In the genomic region with DNA sequence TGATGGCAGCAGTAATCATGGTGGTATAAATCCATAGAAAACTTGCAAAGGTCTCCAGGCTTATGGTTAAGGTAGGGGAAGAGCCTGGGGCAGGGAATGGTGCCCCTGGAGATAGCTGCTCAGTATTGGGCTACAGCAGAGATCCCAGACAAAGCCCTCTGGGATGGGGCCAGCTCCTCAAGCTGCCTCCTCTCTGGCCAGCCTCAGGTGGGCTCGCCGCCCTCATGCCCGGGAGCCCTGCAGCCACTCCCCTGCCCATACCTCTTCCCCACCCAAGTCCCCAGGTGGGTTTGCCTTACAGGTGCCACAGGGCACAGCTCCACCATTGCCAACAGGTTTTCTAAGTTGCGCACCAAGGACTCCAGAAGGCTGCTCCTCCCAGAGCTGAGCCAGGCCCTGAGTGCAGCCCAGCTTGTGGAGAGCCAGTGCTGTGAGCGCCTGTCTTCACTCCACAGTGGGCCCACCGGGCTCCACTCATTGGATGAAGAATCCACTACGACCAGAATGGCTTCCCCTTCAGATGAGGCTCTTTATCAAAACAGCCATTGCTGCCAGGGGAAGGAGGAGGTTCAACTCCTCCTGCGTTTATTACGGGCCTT, we compare ENCODE assay signal across 8 mouse cellular contexts. TPM values are rescaled to one million over a fixed set of nuclear protein-coding genes. Genes with fewer than 3 reads are reported as not detected.
DNase-seq lines count a peak whose midpoint lies in the region; ATAC-seq and TF ChIP-seq lines count a peak whose summit lies in the region.

No protein-coding gene starts in this region.

- no peak overlapping the region for H3K4me3 ChIP-seq in layer of hippocampus, adult 2 months
- no peak overlapping the region for H3K4me3 ChIP-seq in embryonic facial prominence, embryonic 14.5 days (ENCODE audit: low read depth, low read length)
- no peak overlapping the region for H3K4me3 ChIP-seq in hindbrain, embryonic 15.5 days
- no peak overlapping the region for H3K4me3 ChIP-seq in midbrain, embryonic 15.5 days

- H3K36me3 ChIP-seq in embryonic facial prominence, embryonic 14.5 days (ENCODE audit: control insufficient read depth, insufficient read depth, low read length) = peaks cover 52% of the 10 kb centered on the region
- H3K36me3 ChIP-seq in hindbrain, embryonic 15.5 days = peaks cover 22% of the 10 kb centered on the region
- H3K36me3 ChIP-seq in midbrain, embryonic 15.5 days (replicated peaks) = 0 out of 2 replicates have a peak, but pooled peaks cover 7% of the 10 kb centered on the region

- peaks cover 46% of the 10 kb centered on the region for H3K4me1 ChIP-seq in embryonic facial prominence, embryonic 14.5 days (ENCODE audit: control insufficient read depth, insufficient read depth, low read length)
- peaks cover 88% of the 10 kb centered on the region for H3K4me1 ChIP-seq in hindbrain, embryonic 15.5 days (replicated peaks)
- H3K4me1 ChIP-seq in midbrain, embryonic 15.5 days = peaks cover 71% of the 10 kb centered on the region

- no peak for TF ChIP-seq CTCF in layer of hippocampus, adult 2 months (conservative IDR thresholded peaks at IDR 0.05)

- no peaks in the 10 kb centered on the region for H3K9me3 ChIP-seq in embryonic facial prominence, embryonic 14.5 days (ENCODE audit: control insufficient read depth, low read length)
- H3K9me3 ChIP-seq in hindbrain, embryonic 15.5 days = no peaks in the 10 kb centered on the region
- no peaks in the 10 kb centered on the region for H3K9me3 ChIP-seq in midbrain, embryonic 15.5 days

- 70% methylated on average over 9 of the region's 9 CpGs for WGBS in embryonic facial prominence, embryonic 14.5 days
- WGBS in hindbrain, embryonic 15.5 days = 37% methylated on average over 9 of the region's 9 CpGs
- WGBS in midbrain, embryonic 15.5 days = 43% methylated on average over 9 of the region's 9 CpGs

- H3K4me2 ChIP-seq in embryonic facial prominence, embryonic 14.5 days (ENCODE audit: low read depth, low read length) = no peak overlapping the region
- no peak overlapping the region for H3K4me2 ChIP-seq in hindbrain, embryonic 15.5 days
- no peak overlapping the region for H3K4me2 ChIP-seq in midbrain, embryonic 15.5 days

- no peaks in the 10 kb centered on the region for H3K27me3 ChIP-seq in embryonic facial prominence, embryonic 14.5 days (replicated peaks; ENCODE audit: control insufficient read depth, insufficient read depth, low read length)
- no peaks in the 10 kb centered on the region for H3K27me3 ChIP-seq in hindbrain, embryonic 15.5 days
- no peaks in the 10 kb centered on the region for H3K27me3 ChIP-seq in midbrain, embryonic 15.5 days (replicated peaks)

- peak overlapping the region; percentile 99 for H3K27ac ChIP-seq in layer of hippocampus, adult 2 months
- peak overlapping the region; percentile 98 for H3K27ac ChIP-seq in embryonic facial prominence, embryonic 14.5 days (replicated peaks; ENCODE audit: low read depth, low read length)
- peak overlapping the region; percentile 95 for H3K27ac ChIP-seq in hindbrain, embryonic 15.5 days (replicated peaks)
- peak overlapping the region; percentile 97 for H3K27ac ChIP-seq in midbrain, embryonic 15.5 days

- peak overlapping the region; percentile 22; the same call in 1 of the 2 replicates for H3K9ac ChIP-seq in embryonic facial prominence, embryonic 14.5 days (ENCODE audit: low read depth, low read length)
- H3K9ac ChIP-seq in hindbrain, embryonic 15.5 days = peak overlapping the region; percentile 34
- H3K9ac ChIP-seq in midbrain, embryonic 15.5 days = no peak overlapping the region

- DNase-seq in layer of hippocampus, adult 2 months (ENCODE audit: low spot score in 2 of 2) = no peak
- no peak for DNase-seq in layer of hippocampus, postnatal 36 days
- no peak for DNase-seq in embryonic facial prominence, embryonic 14.5 days (ENCODE audit: low spot score)
- no peak for DNase-seq in retina, postnatal 1 day
- DNase-seq in urinary bladder, postnatal 36 days (ENCODE audit: low spot score in 2 of 2) = no peak
- DNase-seq in urinary bladder, postnatal 10 days (ENCODE audit: low spot score) = no peak

- ATAC-seq in embryonic facial prominence, embryonic 14.5 days (ENCODE audit: low read depth) = no peak
- no peak for ATAC-seq in hindbrain, embryonic 15.5 days (ENCODE audit: low FRiP score, low read depth)
- no peak for ATAC-seq in midbrain, embryonic 15.5 days (replicated peaks)

RNA-seq across cellular contexts. Expression of gene Dnajb12, which starts 18.9 kb away (rescaled TPM):
- total RNA-seq in layer of hippocampus, adult 2 months (2021) = 10 to 100 TPM; 54.4 to 56.8 TPM
- 10 to 100 TPM; 48.0 to 48.3 TPM for total RNA-seq in layer of hippocampus, postnatal 36 days (2021)
- polyA plus RNA-seq in embryonic facial prominence, embryonic 14.5 days (2014; fragmentation: Nextera tagmentation; extraction: Ambion mirVana) = 25.5 and 28.7 TPM in 2 replicates
- 18.6 and 24.6 TPM in 2 replicates for polyA plus RNA-seq in hindbrain, embryonic 15.5 days (2015; fragmentation: Nextera tagmentation; extraction: Ambion mirVana)
- polyA plus RNA-seq in midbrain, embryonic 15.5 days (2015; fragmentation: Nextera tagmentation; extraction: Ambion mirVana) = 18.0 TPM in 2 replicates

RNA-seq across cellular contexts. Expression of gene Ddit4, which starts 53.4 kb away (rescaled TPM):
- total RNA-seq in layer of hippocampus, adult 2 months (2021) = 10 to 100 TPM; 63.6 to 66.7 TPM
- total RNA-seq in layer of hippocampus, postnatal 36 days (2021) = 10 to 100 TPM; 89.5 to 96.2 TPM
- 8.7 and 9.2 TPM in 2 replicates for polyA plus RNA-seq in embryonic facial prominence, embryonic 14.5 days (2014; fragmentation: Nextera tagmentation; extraction: Ambion mirVana)
- polyA plus RNA-seq in hindbrain, embryonic 15.5 days (2015; fragmentation: Nextera tagmentation; extraction: Ambion mirVana) = 68.9 and 71.1 TPM in 2 replicates
- polyA plus RNA-seq in midbrain, embryonic 15.5 days (2015; fragmentation: Nextera tagmentation; extraction: Ambion mirVana) = 52.6 and 59.4 TPM in 2 replicates
